Mouse (Mus musculus) lung, adult 2 months (tissue): ENCODE measurements at regions not wholly inside any gene's neighbourhood (a gene's known extent, or its start where the extent isn't known, plus 50 kb on each side); places are given as distances from the start of the nearest gene placed in this dataset.

ENCODE experiments used
- CTCF ChIP-seq: fragments of 200-500 bp; IDR thresholded peaks from 2 replicates; pipeline ENCODE4 v1.5.1; 2011; ENCODE audit warnings: mild to moderate bottlenecking, low read length, control low read depth; ENCODE audit not compliant: insufficient read depth
- POLR2A ChIP-seq: fragments of 200-500 bp; IDR thresholded peaks from 2 replicates; pipeline ENCODE4 v1.6.1; 2011; ENCODE audit warnings: low read depth, mild to moderate bottlenecking, control low read depth, low read length, borderline replicate concordance; ENCODE audit errors: extremely low read depth

GRCm38 (mm10) chr1:193967957-193968926 is 598.1 kb upstream of the Camk1g start:
- no peak for TF ChIP-seq POLR2A
- TF ChIP-seq CTCF = no peak
